Mouse (Mus musculus): ENCODE measurements around the gene Ndufab1.

Ndufab1 gene

DNA sequence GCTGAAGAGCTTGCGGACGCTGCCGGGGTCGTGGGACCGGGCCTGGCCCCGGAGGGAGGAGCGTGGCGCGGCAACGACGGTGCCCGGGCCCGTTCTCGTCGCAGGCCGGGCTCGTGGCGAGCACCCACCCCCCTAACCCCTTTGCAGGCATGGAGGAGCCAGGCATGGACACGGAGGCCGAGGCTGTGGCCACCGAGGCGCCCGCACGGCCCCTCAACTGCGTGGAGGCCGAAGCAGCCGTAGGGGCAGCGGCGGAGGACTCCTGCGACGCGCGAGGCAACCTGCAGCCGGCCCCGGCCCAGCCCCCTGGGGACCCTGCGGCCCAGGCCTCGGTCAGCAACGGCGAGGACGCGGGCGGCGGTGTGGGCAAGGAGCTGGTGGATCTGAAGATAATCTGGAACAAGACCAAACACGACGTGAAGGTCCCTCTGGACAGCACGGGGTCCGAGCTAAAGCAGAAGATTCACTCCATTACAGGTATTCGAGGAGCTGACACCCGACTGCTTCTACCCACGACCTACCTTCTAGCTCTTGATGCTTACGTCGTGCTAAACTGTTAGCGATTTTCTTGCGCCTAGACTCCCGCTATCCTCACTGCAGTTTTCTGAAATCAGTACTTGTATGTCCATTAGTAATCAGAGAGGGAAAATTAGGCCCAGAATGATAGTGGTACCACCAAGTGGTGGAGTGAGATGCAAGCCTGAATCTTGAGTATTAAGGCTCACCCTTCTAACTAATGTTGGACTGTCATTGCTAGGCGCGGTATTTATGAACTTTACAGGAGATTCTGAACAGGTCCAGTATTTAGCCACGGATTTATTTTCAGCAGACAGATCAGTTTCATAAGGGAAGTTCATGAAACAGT, 33.9 kb downstream of the Ndufab1 start:
- DNase-seq (ENCODE audit: low spot score in 2 of 2), result peak in 1 of 2 experiments; percentile 12

DNA sequence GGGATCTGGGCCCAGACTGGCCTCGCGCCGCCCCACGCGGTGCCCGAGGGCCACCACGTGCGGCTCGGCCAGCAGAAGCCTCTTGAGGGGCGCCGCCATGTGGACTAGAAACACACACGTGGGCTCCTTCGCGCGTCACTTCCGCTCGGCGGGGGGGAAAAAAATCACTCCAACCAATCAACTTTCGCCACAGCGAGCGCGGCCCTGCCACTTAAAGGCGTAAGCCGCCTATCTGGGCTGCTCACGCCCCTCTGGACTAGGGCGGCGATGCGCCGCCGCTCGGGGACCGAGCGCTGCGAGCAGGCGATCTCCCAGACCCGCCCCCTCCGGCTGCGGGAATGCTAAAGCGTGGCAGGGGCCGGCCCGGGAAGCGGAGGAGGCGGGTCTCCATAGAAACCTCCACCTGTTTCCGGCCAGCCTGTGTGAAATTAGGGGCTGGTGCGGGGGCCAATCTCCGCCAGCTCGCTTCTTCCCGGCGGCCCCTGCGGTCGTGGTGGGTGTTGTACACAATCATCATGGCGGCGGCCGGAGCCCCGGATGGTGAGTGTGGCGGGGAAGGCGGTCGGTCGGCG, 34.7 kb downstream of the Ndufab1 start, which contains the start of the genes Ubfd1 and Ears2:
Gene Ubfd1 (plus strand): TSS at position 231 of the 572 bp plus-strand sequence.
Gene Ears2 (minus strand): TSS at position 319 of the 572 bp plus-strand sequence.
- DNase-seq (ENCODE audit: low spot score in 2 of 2), result peak; percentile 95 to 97

DNA sequence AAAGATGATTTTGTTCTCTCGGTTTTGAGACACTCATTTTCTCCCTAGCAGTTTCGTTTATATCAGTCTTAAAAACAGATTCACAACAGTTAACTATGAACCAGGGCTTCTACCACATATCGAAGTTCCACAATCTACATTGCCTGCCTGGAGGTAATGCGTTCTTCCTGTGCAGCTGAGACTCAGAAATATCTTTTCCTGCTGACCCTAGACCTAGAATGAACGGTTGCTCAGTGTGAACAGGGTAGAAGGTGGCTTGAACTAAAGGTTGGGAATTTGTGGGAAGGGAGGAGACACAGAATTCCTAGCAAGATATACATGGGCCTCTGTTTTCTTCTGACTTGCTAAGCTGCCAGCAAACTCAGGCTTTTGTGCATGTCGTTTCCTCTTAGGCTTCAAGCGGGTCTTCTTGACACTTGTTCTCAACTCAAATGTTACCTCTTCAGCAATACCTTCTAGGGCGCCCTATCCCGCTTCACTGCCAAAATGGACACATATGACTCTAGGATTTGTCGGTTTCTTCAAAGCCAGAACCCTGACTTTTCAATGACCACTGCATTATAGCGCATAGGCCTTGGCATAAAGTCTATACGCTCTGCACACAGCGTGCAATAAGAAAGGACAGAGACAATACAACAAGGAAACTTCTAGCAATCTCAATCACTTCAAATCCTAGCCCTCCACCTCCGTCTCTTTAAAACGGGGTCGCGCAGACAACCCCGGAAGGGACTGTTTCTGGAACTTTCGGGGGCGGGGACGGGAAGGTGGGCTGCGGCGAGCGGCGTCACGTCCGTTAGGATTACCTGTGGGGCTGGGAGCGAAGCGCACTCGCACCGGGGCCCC, 35.4 kb downstream of the Ndufab1 start:
- no peak for DNase-seq (ENCODE audit: low spot score in 2 of 2)

DNA sequence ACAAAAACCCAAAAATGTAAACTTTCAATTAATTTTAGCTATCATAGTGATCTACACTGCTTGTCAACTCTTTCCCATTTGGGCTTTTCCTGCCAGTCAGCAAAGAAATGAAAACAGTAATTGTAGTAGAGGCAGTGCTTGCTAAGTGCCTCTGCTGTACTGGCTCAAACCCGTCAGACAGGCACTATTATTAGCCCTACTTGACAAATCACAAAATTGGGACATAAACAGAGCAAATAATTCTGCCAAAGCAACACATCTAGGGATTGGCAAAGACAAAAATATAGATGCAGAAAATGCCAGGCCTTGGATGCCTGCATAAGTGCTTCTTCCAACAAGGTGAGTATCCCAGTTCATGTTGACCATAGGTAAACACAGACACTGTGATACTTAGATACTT, 36.0 kb downstream of the Ndufab1 start:
- no peak for DNase-seq (ENCODE audit: low spot score in 2 of 2)

DNA sequence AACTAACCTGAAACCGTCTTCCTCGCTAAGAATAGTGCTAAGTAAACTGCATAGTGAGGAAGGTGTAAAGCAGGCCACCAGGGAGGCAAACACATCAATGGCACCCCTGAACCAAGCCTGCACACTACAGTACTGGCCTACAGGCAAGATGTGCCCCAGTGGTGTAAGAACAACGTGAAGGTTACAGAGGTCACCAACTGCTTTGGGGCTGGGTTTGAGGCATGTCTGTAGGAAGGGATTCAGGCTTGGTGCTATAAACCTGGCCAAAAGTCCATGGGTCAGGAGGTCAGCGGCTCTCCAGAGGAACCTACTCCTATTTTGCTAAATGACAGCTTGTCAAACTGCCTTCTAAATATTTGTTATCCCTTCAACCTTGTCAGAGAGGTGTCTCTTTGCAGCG, 45.1 kb downstream of the Ndufab1 start:
- no peak for DNase-seq (ENCODE audit: low spot score in 2 of 2)

DNA sequence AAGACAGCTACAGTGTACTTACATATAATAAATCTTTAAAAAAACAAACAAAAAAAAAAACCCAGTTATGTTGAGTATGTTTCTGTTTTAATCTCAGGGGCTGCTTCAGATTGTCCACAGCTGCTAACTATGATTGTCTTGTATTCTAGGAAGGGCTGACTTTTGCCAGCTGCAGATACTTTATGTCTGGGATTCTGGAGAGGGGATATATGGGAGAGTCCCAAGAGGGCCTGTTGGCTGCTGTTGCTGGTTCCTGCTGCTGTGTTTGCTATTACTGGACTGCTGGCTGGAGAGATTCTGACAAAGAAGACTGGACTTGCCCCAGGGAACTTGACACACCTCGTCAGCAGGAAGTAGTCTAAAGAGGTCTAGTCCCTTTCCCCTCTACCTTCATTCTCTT, 50.9 kb downstream of the Ndufab1 start:
- DNase-seq (ENCODE audit: low spot score in 2 of 2), result no peak

DNA sequence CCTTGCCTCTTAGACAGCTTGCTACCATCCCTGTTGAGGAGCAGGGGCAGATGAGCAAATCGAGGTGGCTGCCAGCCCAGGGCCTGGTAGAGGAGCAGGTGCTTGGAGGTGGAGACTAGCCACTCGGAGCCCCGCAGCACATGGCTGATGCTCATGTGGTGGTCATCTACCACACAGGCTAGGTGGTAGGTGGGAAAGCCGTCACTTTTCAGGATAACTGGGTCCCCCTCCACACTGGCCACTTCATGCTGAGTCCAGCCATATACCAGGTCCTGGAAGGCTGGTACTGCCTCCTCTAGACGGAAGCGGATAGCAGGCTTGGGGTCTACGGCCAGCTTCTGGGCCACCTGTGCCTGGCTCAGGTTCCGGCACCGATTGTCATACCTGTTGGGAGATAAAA, 53.5 kb downstream of the Ndufab1 start:
- no peak for DNase-seq (ENCODE audit: low spot score in 2 of 2)

DNA sequence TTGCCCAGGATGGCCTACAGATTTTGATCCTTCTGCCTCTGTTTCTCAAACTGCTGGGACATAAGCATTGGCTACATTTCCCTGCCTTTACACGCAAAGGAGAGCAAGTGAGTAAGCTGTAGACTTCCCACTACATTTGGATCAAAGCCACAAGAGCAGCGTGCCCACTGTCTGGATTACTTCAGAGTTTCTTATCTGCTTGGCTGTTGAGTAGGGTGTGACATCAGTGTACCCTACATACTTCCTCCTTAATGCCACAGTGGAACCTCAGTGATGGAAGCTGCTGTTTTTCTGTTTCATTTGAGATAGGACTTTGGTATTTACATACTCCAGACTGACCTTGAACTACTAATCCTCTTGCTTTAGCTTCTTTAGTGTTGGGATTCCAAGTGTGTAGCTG, 54.9 kb downstream of the Ndufab1 start:
- no peak for DNase-seq (ENCODE audit: low spot score in 2 of 2)

DNA sequence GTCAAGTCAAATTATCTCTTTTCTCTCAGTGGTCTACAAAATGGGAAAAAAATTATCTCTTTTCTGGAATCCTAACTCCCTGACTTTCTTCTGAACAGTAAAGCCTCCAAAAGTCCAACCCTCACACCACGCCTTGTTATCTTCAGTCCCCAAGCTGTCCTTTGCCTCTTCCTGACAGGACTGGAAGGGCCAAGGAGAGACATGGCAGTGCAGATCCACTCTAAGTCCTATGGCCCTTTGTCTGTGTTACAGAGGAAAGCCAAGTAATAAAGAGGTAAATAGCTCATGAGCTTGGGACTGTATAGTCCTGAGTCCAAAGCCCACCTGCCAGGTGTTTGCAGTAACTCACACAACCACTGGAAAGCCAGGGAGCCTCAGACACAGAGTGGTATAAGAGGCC, 56.0 kb downstream of the Ndufab1 start:
- DNase-seq (ENCODE audit: low spot score in 2 of 2), result no peak

DNA sequence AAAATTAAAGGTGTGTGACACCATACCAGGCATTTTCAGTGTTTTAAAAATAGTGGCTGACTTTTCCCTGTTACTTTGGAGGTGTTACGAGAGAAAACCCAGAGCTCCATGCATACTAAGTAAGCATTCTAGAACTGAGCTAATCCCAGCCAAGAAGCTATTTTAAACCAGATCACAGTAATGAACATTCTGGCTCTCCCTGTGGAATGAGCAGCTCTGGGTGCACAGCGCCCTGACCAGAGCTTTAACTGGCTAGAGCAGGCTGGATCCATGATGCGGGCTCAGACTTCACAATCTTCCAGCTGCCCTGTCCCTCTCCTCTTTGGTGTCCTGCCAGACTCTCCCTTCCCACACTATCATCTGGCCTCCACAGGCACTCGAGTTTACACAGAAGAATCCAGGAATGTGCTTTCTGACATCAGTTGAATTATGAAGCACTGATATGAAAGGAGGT, 56.5 kb downstream of the Ndufab1 start:
- no peak for DNase-seq (ENCODE audit: low spot score in 2 of 2)

DNA sequence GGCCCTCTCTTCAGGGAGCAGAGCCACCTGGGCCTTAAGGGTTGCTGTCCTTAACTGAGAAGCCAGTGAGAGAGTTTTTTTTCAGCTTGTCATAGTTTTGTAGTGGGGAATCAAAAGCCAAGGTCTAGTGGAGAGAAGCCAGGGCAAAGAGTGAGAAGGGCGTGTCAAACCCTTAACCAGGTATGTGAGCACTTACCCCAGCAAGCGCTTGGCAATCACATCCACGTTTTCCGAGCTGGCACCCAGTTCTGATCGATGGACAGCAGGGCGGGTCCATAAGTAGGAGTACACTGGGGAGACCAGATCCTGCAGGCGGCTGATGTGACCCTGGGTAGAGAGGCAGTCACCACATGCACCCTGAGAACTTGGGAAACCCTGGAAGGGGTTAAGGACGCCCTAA, 57.6 kb downstream of the Ndufab1 start:
- no peak for DNase-seq (ENCODE audit: low spot score in 2 of 2)
